Mouse (Mus musculus) layer of hippocampus, adult 2 months (tissue): Measurements from ENCODE around the gene 2310030G06Rik. TPM values are rescaled to one million over a fixed set of nuclear protein-coding genes. Genes with fewer than 3 reads are reported as not detected.
A peak's percentile ranks its signal among the peaks of the same experiment; 100 is the strongest.

ENCODE experiments used
- DNase-seq, 2 experiments: peaks; one replicate each; pipeline ENCODE4 v3.0.0; 2022; ENCODE audit warnings: low spot score in 2 of 2
- H3K27ac ChIP-seq: fragments of 200-600 bp; 2 replicates; pipeline ENCODE4 v1.8.1; 2022
- H3K4me3 ChIP-seq: fragments of 200-600 bp; 2 replicates; pipeline ENCODE4 v1.8.1; 2022; ENCODE audit warnings: mild to moderate bottlenecking
- CTCF ChIP-seq: fragments of 200-600 bp; conservative IDR thresholded peaks from 2 replicates; pipeline ENCODE4 v1.8.1; 2022; ENCODE audit warnings: antibody characterized with exemption, mild to moderate bottlenecking, moderate library complexity
- long read RNA-seq, 2 experiments: library from polyadenylated mRNA; stranded (forward); transcript quantifications; one replicate each; pipeline ENCODE4 v2.0.0; 2021; ENCODE audit warnings: borderline mapping rate in 2 of 2
- total RNA-seq, 2 experiments: library from RNA; stranded (reverse); gene quantifications; 2 replicates each; pipeline ENCODE4 v1.2.3; 2021

Gene 2310030G06Rik
- 1 to 10 TPM in 1 of 2 experiments, under 1 TPM in 1; 0.87 to 1.9 TPM for total RNA-seq
- long read RNA-seq, experiment 1: 0 reads
- long read RNA-seq, experiment 2: 0 reads

GRCm38 (mm10) chr9:50746214-50746677 lies at the start of gene 2310030G06Rik:
Gene 2310030G06Rik, minus strand, starts transcription at chr9:50746536.
- DNase-seq: no peak
- H3K4me3 ChIP-seq: peak within 1 kb of the TSS; percentile 39
- H3K27ac ChIP-seq: peak within 1 kb of the TSS; percentile 49
- TF ChIP-seq CTCF: peak; percentile 31

DNA sequence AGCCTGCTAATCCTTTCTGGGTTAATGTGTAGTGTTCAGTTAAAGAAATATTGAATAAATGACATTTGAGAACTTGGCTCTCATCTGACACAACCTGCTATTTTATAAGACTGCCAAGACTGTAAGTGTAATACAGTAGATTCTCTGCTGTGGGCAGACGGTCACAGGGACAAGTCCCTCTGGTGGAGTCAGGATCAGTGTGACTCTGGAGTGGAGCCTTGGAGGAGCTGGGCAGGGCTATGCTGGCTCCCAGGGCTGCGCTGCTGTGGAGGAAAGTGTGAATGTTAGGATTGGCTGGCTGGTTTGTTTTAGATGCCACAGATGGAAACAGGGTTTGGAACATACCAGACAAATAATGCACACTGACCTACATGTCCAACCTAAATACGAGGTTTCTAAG lies 48.9 kb upstream of the 2310030G06Rik start:
- TF ChIP-seq CTCF: no peak

GRCm38 (mm10) chr9:50782155-50782554 lies 35.8 kb upstream of the 2310030G06Rik start:
- Histone ChIP-seq H3K4me3 (no peak overlapping the region), H3K27ac (no peak overlapping the region)
- peak; percentile 74 for TF ChIP-seq CTCF
- no peak for DNase-seq

More for the DNA sequence above, 48.9 kb upstream of the 2310030G06Rik start:
- Histone ChIP-seq H3K4me3 (no peak overlapping the region), H3K27ac (no peak overlapping the region)
- DNase-seq: no peak

GRCm38 (mm10) chr9:50776162-50776760 lies 29.9 kb upstream of the 2310030G06Rik start:
- DNase-seq: no peak
- no peak for TF ChIP-seq CTCF
- Histone ChIP-seq H3K27ac (no peak overlapping the region), H3K4me3 (peak overlapping the region; percentile 71)

DNA sequence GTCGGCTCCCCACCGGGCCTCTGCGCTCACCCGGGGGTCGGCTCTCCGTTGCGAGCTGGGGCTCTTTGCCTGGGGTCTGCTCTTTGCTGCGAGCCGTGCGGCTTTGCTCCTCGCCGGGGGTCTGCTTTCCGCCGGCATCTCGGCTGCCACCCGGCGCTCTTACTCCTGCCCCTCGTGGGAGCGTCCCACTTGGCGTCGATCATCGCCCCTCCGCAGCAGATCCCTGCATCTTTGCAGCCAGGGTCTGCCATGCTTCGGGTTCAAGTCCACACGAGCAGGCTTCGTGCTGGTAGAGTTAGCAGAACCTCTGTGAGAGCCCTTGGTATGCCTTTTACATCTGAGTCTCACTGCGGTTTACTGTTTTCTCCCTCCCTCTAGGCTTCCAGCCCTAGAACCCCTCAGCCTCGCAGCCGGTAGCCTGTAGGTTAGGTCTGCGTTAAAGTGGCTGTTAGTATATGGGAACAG lies 29.4 kb upstream of the 2310030G06Rik start:
- no peak for DNase-seq
- no peak for TF ChIP-seq CTCF
- peak overlapping the region; percentile 71 for H3K4me3 ChIP-seq
- H3K27ac ChIP-seq: peak overlapping the region; percentile 90

- Histone ChIP-seq H3K27ac (peak within 1 kb of the TSS; percentile 90), H3K4me3 (peak within 1 kb of the TSS; percentile 71)
- TF ChIP-seq CTCF: 0 out of 2 replicates have a peak, but pooled peaks have one; percentile 16
- peak; percentile 81 to 91 for DNase-seq
These were observed 28.8 kb upstream of the 2310030G06Rik start, which contains the start of the genes Alg9 and 1110032A03Rik for GRCm38 (mm10) chr9:50774991-50775612. Gene Alg9, plus strand, starts transcription at chr9:50775019. Gene 1110032A03Rik, minus strand, starts transcription at chr9:50775520.

- Histone ChIP-seq H3K27ac (peak overlapping the region; percentile 90), H3K4me3 (peak overlapping the region; percentile 71; the same call in 1 of the 2 replicates)
- no peak for DNase-seq
- no peak for TF ChIP-seq CTCF
These were observed 27.7 kb upstream of the 2310030G06Rik start for GRCm38 (mm10) chr9:50774026-50774462.

GRCm38 (mm10) chr9:50770011-50770410 lies 23.7 kb upstream of the 2310030G06Rik start:
- DNase-seq: no peak
- Histone ChIP-seq H3K27ac (no peak overlapping the region), H3K4me3 (no peak overlapping the region)
- no peak for TF ChIP-seq CTCF

DNA sequence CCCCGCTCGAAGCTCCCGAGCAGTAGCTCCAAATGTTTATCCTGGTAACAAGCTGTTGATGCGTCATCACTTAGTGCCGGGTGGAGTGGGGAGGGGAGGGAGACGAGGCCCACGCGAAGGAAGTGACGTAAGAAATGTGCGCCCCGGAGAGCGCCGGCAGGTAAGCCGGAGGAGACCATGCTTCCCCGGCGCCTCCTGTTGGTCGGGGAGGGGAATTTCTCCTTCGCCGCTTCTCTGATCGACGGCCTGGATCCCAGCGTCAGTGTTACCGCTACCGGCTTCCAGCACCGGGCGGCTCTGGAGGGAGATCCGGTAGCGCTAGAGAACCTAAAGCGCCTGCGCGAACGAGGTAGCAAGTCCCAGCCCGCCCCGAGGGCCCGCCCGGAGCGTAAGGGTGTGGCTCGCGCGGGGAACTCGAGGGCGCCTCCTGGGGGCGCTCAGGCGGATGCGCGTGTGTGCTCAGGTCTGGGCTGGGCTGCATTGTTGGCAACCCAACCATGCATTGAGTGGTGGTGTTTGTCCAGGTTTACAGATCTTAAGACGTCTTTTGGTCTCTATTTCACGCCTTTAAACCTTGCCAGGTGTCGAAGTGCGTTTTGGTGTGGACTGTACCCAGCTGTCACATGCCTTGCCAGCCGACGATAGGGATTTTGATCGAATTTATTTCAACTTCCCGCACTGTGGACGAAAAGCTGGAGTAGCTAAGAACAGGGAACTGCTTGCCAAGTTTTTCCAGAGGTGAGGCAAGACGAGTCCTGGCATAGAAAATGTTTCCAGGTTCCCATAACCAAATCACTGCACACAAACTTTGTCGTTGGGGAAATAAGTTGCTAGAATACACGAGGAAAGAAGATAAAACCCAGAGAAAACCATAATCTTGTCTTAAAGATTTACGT lies 22.0 kb upstream of the 2310030G06Rik start, which contains the start of gene Fdxacb1:
Gene Fdxacb1, plus strand, starts transcription at position 130 of the 896 bp plus-strand sequence.
- peak; percentile 96; the same call in 1 of the 2 replicates for TF ChIP-seq CTCF
- peak within 1 kb of the TSS; percentile 78 for H3K4me3 ChIP-seq
- H3K27ac ChIP-seq: peak within 1 kb of the TSS; percentile 97
- peak; percentile 99 for DNase-seq

- TF ChIP-seq CTCF: no peak
- DNase-seq: no peak
- Histone ChIP-seq H3K27ac (peak overlapping the region; percentile 97), H3K4me3 (peak overlapping the region; percentile 78)
These were observed 21.3 kb upstream of the 2310030G06Rik start for GRCm38 (mm10) chr9:50767531-50768106.

- DNase-seq: peak in 1 of 2 experiments; percentile 40
- Histone ChIP-seq H3K4me3 (no peak overlapping the region), H3K27ac (no peak overlapping the region)
- peak; percentile 78 for TF ChIP-seq CTCF
These were observed 17.0 kb upstream of the 2310030G06Rik start for GRCm38 (mm10) chr9:50763331-50763730.
